Mouse (Mus musculus) liver, adult 2 months (tissue): Measurements from ENCODE around the gene Erg.

ENCODE experiments used
- CTCF ChIP-seq: fragments of 200-500 bp; IDR thresholded peaks from 2 replicates; pipeline ENCODE4 v1.5.1; 2011; ENCODE audit warnings: low read depth, low read length, control low read depth
- POLR2A ChIP-seq: fragments of 200-500 bp; IDR thresholded peaks from 2 replicates; pipeline ENCODE4 v1.6.1; 2011; ENCODE audit warnings: low read length, control low read depth; ENCODE audit not compliant: insufficient read depth; ENCODE audit errors: extremely low read depth

GRCm38 (mm10) chr16:95421235-95421886 is 165.0 kb downstream of the Erg start:
- TF ChIP-seq POLR2A (no peak), CTCF (no peak)
